Mouse (Mus musculus): ENCODE results near the gene Pabpn1.

Gene Pabpn1

GRCm38 (mm10) chr14:54885309-54885708 lies 7.0 kb upstream of the Pabpn1 start:
- DNase-seq (ENCODE audit: low read depth, low spot score) = no peak

GRCm38 (mm10) chr14:54893651-54894181 lies 1.4 kb downstream of the Pabpn1 start:
- peak; percentile 97 for DNase-seq (ENCODE audit: low read depth, low spot score)

GRCm38 (mm10) chr14:54894296-54895151 lies 2.2 kb downstream of the Pabpn1 start:
- DNase-seq (ENCODE audit: low read depth, low spot score) = peak; percentile 22

GRCm38 (mm10) chr14:54897445-54897844 lies 5.1 kb downstream of the Pabpn1 start:
- DNase-seq (ENCODE audit: low read depth, low spot score) = no peak

GRCm38 (mm10) chr14:54900383-54900782 lies 8.1 kb downstream of the Pabpn1 start:
- DNase-seq (ENCODE audit: low read depth, low spot score) = peak; percentile 69

- no peak for DNase-seq (ENCODE audit: low read depth, low spot score)
Measured at GRCm38 (mm10) chr14:54903641-54904040, 11.3 kb downstream of the Pabpn1 start.

GRCm38 (mm10) chr14:54908682-54909081 lies 16.4 kb downstream of the Pabpn1 start:
- DNase-seq (ENCODE audit: low read depth, low spot score) = no peak

GRCm38 (mm10) chr14:54912109-54912850 lies 20.0 kb downstream of the Pabpn1 start:
- no peak for DNase-seq (ENCODE audit: low read depth, low spot score)

- DNase-seq (ENCODE audit: low read depth, low spot score) = peak; percentile 71
Measured at GRCm38 (mm10) chr14:54912886-54913285, 20.6 kb downstream of the Pabpn1 start, which contains the start of gene Slc22a17. TSS of gene Slc22a17 (minus strand) at chr14:54913132.

GRCm38 (mm10) chr14:54913343-54913742 lies 21.0 kb downstream of the Pabpn1 start:
- DNase-seq (ENCODE audit: low read depth, low spot score) = no peak

- DNase-seq (ENCODE audit: low read depth, low spot score) = no peak
Measured at GRCm38 (mm10) chr14:54920076-54920685, 27.9 kb downstream of the Pabpn1 start.

- DNase-seq (ENCODE audit: low read depth, low spot score) = peak; percentile 57
Measured at GRCm38 (mm10) chr14:54924641-54925348, 32.5 kb downstream of the Pabpn1 start.

GRCm38 (mm10) chr14:54925349-54926342 lies 33.3 kb downstream of the Pabpn1 start, which contains the start of gene Efs:
TSS of gene Efs (minus strand) at chr14:54926126.
- peak; percentile 43 for DNase-seq (ENCODE audit: low read depth, low spot score)

- DNase-seq (ENCODE audit: low read depth, low spot score) = peak; percentile 75
Measured at GRCm38 (mm10) chr14:54926401-54927158, 34.3 kb downstream of the Pabpn1 start.

- no peak for DNase-seq (ENCODE audit: low read depth, low spot score)
Measured at GRCm38 (mm10) chr14:54927296-54927695, 35.0 kb downstream of the Pabpn1 start.

GRCm38 (mm10) chr14:54929801-54930200 lies 37.5 kb downstream of the Pabpn1 start:
- DNase-seq (ENCODE audit: low read depth, low spot score) = no peak

- DNase-seq (ENCODE audit: low read depth, low spot score) = no peak
Measured at GRCm38 (mm10) chr14:54930431-54930830, 38.1 kb downstream of the Pabpn1 start.

- DNase-seq (ENCODE audit: low read depth, low spot score) = no peak
Measured at GRCm38 (mm10) chr14:54932645-54933150, 40.4 kb downstream of the Pabpn1 start, which contains the start of gene Il25. TSS of gene Il25 (plus strand) at chr14:54932695.
